Mouse (Mus musculus) heart, embryonic 14.5 days (tissue): ENCODE data around the gene Stim1. TPM values are rescaled to one million over a fixed set of nuclear protein-coding genes. Genes with fewer than 3 reads are reported as not detected.
"Not testable (repeated sequence)": the region's sequence is repeated elsewhere in the genome, so short reads cannot be mapped to it uniquely, and the experiment has no call there.

Experiments used
- ATAC-seq: fragments of 200-750 bp; cut with Nextera tagmentation; 2 replicates; pipeline ENCODE4 v1.8.0; 2017; ENCODE audit warnings: low read depth, moderate TSS enrichment; ENCODE audit not compliant: insufficient number of reproducible peaks, insufficient read depth, low FRiP score
- H3K27ac ChIP-seq, 2 experiments: fragments of 200-500 bp in 1 of 2; fragments of 300-500 bp in 1 of 2; sonication (generic) in 1 of 2; replicated peaks in 1 of 2; 2 replicates each; pipeline ENCODE4 v1.5.1; 2012 to 2014; ENCODE audit warnings: low read depth in 2 of 2, low read length in 2 of 2, control low read depth in 1 of 2, mild to moderate bottlenecking in 1 of 2, mixed read lengths in 1 of 2; ENCODE audit not compliant: control insufficient read depth in 1 of 2, insufficient read depth in 1 of 2
- H3K27me3 ChIP-seq: fragments of 300-500 bp; sonication (generic); 2 replicates; pipeline ENCODE4 v1.6.1; 2014; ENCODE audit warnings: mild to moderate bottlenecking, low read length, control low read depth; ENCODE audit not compliant: control insufficient read depth, insufficient read depth
- H3K36me3 ChIP-seq: fragments of 300-500 bp; sonication (generic); 2 replicates; pipeline ENCODE4 v1.6.1; 2014; ENCODE audit warnings: mild to moderate bottlenecking, control low read depth, low read length, mixed read lengths; ENCODE audit not compliant: control insufficient read depth, insufficient read depth
- H3K4me1 ChIP-seq, 2 experiments: fragments of 200-500 bp in 1 of 2; fragments of 300-500 bp in 1 of 2; sonication (generic) in 1 of 2; 2 replicates each; pipeline ENCODE4 v1.6.1; 2012 to 2014; ENCODE audit warnings: low read length in 2 of 2, control low read depth in 1 of 2, mixed read lengths in 1 of 2; ENCODE audit not compliant: control insufficient read depth in 2 of 2, insufficient read depth in 2 of 2
- H3K4me2 ChIP-seq: fragments of 300-500 bp; sonication (generic); 2 replicates; pipeline ENCODE4 v1.6.1; 2014; ENCODE audit warnings: mild to moderate bottlenecking, low read length
- H3K4me3 ChIP-seq, 2 experiments: fragments of 200-500 bp in 1 of 2; fragments of 300-500 bp in 1 of 2; sonication (generic) in 1 of 2; 2 replicates each; pipeline ENCODE4 v1.5.1; 2012 to 2014; ENCODE audit warnings: low read length in 2 of 2, mild to moderate bottlenecking in 2 of 2, control low read depth in 1 of 2, low read depth in 1 of 2, moderate library complexity in 1 of 2; ENCODE audit not compliant: control insufficient read depth in 1 of 2, insufficient read depth in 1 of 2
- H3K9ac ChIP-seq: fragments of 300-500 bp; sonication (generic); 2 replicates; pipeline ENCODE4 v1.6.1; 2014; ENCODE audit warnings: mild to moderate bottlenecking, low read length
- H3K9me3 ChIP-seq: fragments of 300-500 bp; sonication (generic); 2 replicates; pipeline ENCODE4 v1.6.1; 2016; ENCODE audit warnings: low read length, control low read depth; ENCODE audit not compliant: control insufficient read depth
- WGBS: fragments of 180-500 bp; shearing (Covaris S2); extraction: QIAGEN DNeasy Blood & Tissue Kit; methylation state at CpG from one replicate; pipeline ENCODE4 v1.1.7; 2014; 5-methylcytosine and 5-hydroxymethylcytosine counted together
- polyA plus RNA-seq: library from polyadenylated mRNA; unstranded; fragments of >200 nt; fragmentation: Nextera tagmentation; extraction: Ambion mirVana; gene quantifications from 2 replicates; pipeline ENCODE4 v1.2.1, GENCODE M21; 2014

The Stim1 gene
- polyA plus RNA-seq, 1 experiment from 2014 or later: 15.0 TPM

- no peaks in the 10 kb centered on the region for H3K9me3 ChIP-seq
- no peak overlapping the region for H3K4me3 ChIP-seq
- H3K4me2 ChIP-seq: no peak overlapping the region
- H3K36me3 ChIP-seq: no peaks in the 10 kb centered on the region
- no peak overlapping the region for H3K27ac ChIP-seq
- no peak for ATAC-seq
- WGBS: 82% methylated on average over 2 of the region's 2 CpGs
- H3K4me1 ChIP-seq: peaks cover 0 to 4% of the 10 kb centered on the region in 2 experiments; a peak in 2 of 4 replicates
- no peak overlapping the region for H3K9ac ChIP-seq
- H3K27me3 ChIP-seq: no peaks in the 10 kb centered on the region
Measured at GRCm38 (mm10) chr7:102393898-102394297, 126.3 kb downstream of the Stim1 start.

GRCm38 (mm10) chr7:102395894-102396293 is 128.3 kb downstream of the Stim1 start:
- H3K4me2 ChIP-seq: no peak overlapping the region
- no peak overlapping the region for H3K27ac ChIP-seq
- H3K9me3 ChIP-seq: no peaks in the 10 kb centered on the region
- no peaks in the 10 kb centered on the region for H3K4me1 ChIP-seq
- no peak overlapping the region for H3K9ac ChIP-seq
- H3K4me3 ChIP-seq: no peak overlapping the region
- ATAC-seq: no peak
- H3K36me3 ChIP-seq: no peaks in the 10 kb centered on the region
- no peaks in the 10 kb centered on the region for H3K27me3 ChIP-seq
- 67% methylated on average over 7 of the region's 7 CpGs for WGBS

GRCm38 (mm10) chr7:102396331-102396730 is 128.7 kb downstream of the Stim1 start:
- no peaks in the 10 kb centered on the region for H3K9me3 ChIP-seq
- ATAC-seq: no peak
- no peaks in the 10 kb centered on the region for H3K4me1 ChIP-seq
- H3K4me2 ChIP-seq: no peak overlapping the region
- H3K27me3 ChIP-seq: no peaks in the 10 kb centered on the region
- H3K9ac ChIP-seq: no peak overlapping the region
- H3K36me3 ChIP-seq: no peaks in the 10 kb centered on the region
- H3K4me3 ChIP-seq: no peak overlapping the region
- 98% methylated on average over 3 of the region's 3 CpGs for WGBS
- no peak overlapping the region for H3K27ac ChIP-seq

GRCm38 (mm10) chr7:102399180-102399731 is 131.7 kb downstream of the Stim1 start:
- Histone ChIP-seq H3K27ac (no peak overlapping the region), H3K4me3 (no peak overlapping the region), H3K9me3 (no peaks in the 10 kb centered on the region), H3K9ac (no peak overlapping the region), H3K4me2 (no peak overlapping the region), H3K36me3 (no peaks in the 10 kb centered on the region), H3K4me1 (no peaks in the 10 kb centered on the region), H3K27me3 (no peaks in the 10 kb centered on the region)
- no peak for ATAC-seq
- WGBS: 74% methylated on average over 3 of the region's 3 CpGs

- H3K27ac ChIP-seq: no peak overlapping the region
- 86% methylated on average over 2 of the region's 2 CpGs for WGBS
- no peak overlapping the region for H3K4me3 ChIP-seq
- no peak for ATAC-seq
- H3K4me2 ChIP-seq: no peak overlapping the region
- H3K9me3 ChIP-seq: no peaks in the 10 kb centered on the region
- H3K36me3 ChIP-seq: no peaks in the 10 kb centered on the region
- H3K9ac ChIP-seq: no peak overlapping the region
- no peaks in the 10 kb centered on the region for H3K27me3 ChIP-seq
- H3K4me1 ChIP-seq: no peaks in the 10 kb centered on the region
Measured at GRCm38 (mm10) chr7:102404118-102404517, 136.5 kb downstream of the Stim1 start.

- Histone ChIP-seq H3K36me3 (no peaks in the 10 kb centered on the region), H3K4me2 (no peak overlapping the region), H3K9ac (no peak overlapping the region)
Measured at GRCm38 (mm10) chr7:102407440-102407839, 139.8 kb downstream of the Stim1 start.

GRCm38 (mm10) chr7:102415272-102415671 is 147.7 kb downstream of the Stim1 start:
- not testable (repeated sequence) for H3K4me3 ChIP-seq, H3K27me3 ChIP-seq, H3K4me2 ChIP-seq, H3K9me3 ChIP-seq, H3K4me1 ChIP-seq, ATAC-seq, H3K9ac ChIP-seq, H3K36me3 ChIP-seq, H3K27ac ChIP-seq
- 90% methylated on average over 8 of the region's 9 CpGs for WGBS

More at GRCm38 (mm10) chr7:102407440-102407839, 139.8 kb downstream of the Stim1 start:
- Histone ChIP-seq H3K4me1 (no peaks in the 10 kb centered on the region), H3K27me3 (no peaks in the 10 kb centered on the region), H3K27ac (no peak overlapping the region), H3K9me3 (no peaks in the 10 kb centered on the region), H3K4me3 (no peak overlapping the region)
- ATAC-seq: no peak

GRCm38 (mm10) chr7:102415841-102416240 is 148.2 kb downstream of the Stim1 start:
- Histone ChIP-seq H3K4me1 (peaks cover 2 to 4% of the 10 kb centered on the region in 2 experiments; a peak in 2 of 4 replicates), H3K9ac (no peak overlapping the region), H3K27ac (no peak overlapping the region), H3K4me3 (no peak overlapping the region), H3K36me3 (no peaks in the 10 kb centered on the region), H3K27me3 (no peaks in the 10 kb centered on the region), H3K9me3 (no peaks in the 10 kb centered on the region), H3K4me2 (no peak overlapping the region)
- WGBS: 50% methylated on average over 6 of the region's 6 CpGs
- no peak for ATAC-seq
